Mouse (Mus musculus): ENCODE results near the gene Mgat4e.

DNA sequence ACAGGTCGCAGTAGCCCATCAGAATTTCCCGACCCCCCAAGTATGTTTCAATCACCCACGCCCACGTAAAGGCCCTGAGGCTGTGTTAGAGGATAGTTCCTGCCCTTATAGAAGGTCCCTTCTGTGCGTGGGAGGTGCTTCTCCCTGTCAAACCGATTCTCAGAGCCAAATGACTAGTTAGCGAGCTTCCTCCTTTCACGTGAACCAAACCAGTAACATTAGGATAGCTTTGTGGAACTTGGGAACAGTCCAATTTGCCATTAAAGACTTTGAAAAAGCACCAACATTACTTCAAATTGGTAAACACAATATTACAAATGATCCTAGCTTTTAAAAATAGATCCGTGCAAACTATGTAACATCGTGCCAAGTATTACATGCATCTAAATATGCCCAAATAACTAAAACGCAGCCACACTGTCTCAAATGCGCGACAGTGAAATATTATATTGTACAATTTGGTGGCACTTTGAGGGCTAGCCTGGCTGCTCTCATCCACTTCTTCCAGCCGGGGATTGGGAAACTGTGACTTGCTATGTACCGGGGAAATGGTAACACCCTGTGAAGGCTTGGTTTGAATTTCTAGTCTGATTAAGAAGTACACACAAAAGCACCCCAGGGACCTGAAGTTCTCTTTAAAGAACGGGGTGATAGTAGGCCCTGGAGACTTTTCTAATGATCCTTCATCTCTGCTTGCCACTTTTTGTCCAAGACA lies 35.4 kb downstream of the Mgat4e start:
- TF ChIP-seq POLR2A (IDR thresholded peaks at IDR 0.05; ENCODE audit: borderline replicate concordance, extremely low read depth, low read depth, low read length) (no peak), CTCF (IDR thresholded peaks at IDR 0.05; ENCODE audit: insufficient read depth, low read length) (no peak)
